In the genomic region with DNA sequence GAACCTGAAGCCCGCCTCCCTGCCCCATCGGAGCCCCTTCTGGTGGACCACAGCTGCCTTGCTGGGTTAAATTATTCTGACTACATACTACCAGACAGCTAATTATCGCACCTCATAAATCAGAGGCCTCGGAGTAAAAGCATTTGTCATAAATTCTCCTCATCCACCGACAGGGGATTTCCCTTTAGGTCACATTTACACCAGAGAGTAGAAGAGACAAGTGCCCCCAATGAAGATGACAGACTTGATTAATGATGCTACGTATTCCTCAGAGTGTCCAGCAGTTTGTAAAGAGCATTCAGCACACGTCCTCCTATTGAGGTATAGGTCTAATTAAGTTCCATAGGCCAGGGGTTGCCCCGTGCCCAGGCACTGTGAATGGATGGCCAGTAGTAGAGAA, we compare ENCODE assay signal across 14 mouse cellular contexts. TPM values are rescaled to one million over a fixed set of nuclear protein-coding genes. Genes with fewer than 3 reads are reported as not detected.
DNase-seq lines count a peak whose midpoint lies in the region; ATAC-seq lines count a peak whose summit lies in the region.
"Had no signal": no experiment of that assay in that cellular context is flagged by ENCODE, and none has a peak within 500 bp of the region (broad histone marks: within the 10 kb centered on the region; RNA-seq: fewer than 3 reads in every experiment).

No protein-coding gene starts in this region.

- 58% methylated on average over 8 of the region's 8 CpGs for WGBS in midbrain, embryonic 12.5 days
- 77% methylated on average over 8 of the region's 8 CpGs for WGBS in midbrain, embryonic 11.5 days
- WGBS in hindbrain, embryonic 16.5 days = 26% methylated on average over 8 of the region's 8 CpGs
- WGBS in neural tube, embryonic 15.5 days = 21% methylated on average over 8 of the region's 8 CpGs

- DNase-seq in midbrain, embryonic 11.5 days (ENCODE audit: low spot score, missing footprints) = no peak
- peak; percentile 74 for DNase-seq in forelimb bud, embryonic 11.5 days (ENCODE audit: low read depth, low spot score)
- no peak for DNase-seq in cerebellum, adult 18-20 months
- DNase-seq in cerebellum, postnatal 4 days (ENCODE audit: low spot score in 2 of 2) = no peak
- DNase-seq: kidney, postnatal 36 days; lung, embryonic 14.5 days; thymus, postnatal 25 days had no signal

- no peaks in the 10 kb centered on the region for H3K36me3 ChIP-seq in midbrain, embryonic 12.5 days
- no peaks in the 10 kb centered on the region for H3K36me3 ChIP-seq in midbrain, embryonic 11.5 days (ENCODE audit: control insufficient read depth, insufficient read depth, low read length)
- H3K36me3 ChIP-seq in hindbrain, embryonic 16.5 days (ENCODE audit: control insufficient read depth, insufficient read depth, low read length) = no peaks in the 10 kb centered on the region
- no peaks in the 10 kb centered on the region for H3K36me3 ChIP-seq in neural tube, embryonic 15.5 days
- H3K36me3 ChIP-seq: embryonic facial prominence, embryonic 15.5 days; limb, embryonic 15.5 days; stomach, embryonic 15.5 days had no signal

- ATAC-seq in midbrain, embryonic 12.5 days (ENCODE audit: low FRiP score, low read depth) = 0 out of 2 replicates have a peak, but pooled peaks have one; percentile 30
- ATAC-seq in midbrain, embryonic 11.5 days (ENCODE audit: low FRiP score) = no peak
- ATAC-seq in hindbrain, embryonic 16.5 days = peak; percentile 48
- ATAC-seq in neural tube, embryonic 15.5 days (ENCODE audit: low FRiP score) = peak; percentile 11; the same call in 1 of the 2 replicates

- no peaks in the 10 kb centered on the region for H3K9me3 ChIP-seq in midbrain, embryonic 12.5 days
- H3K9me3 ChIP-seq in midbrain, embryonic 11.5 days (ENCODE audit: control insufficient read depth, low read length) = no peaks in the 10 kb centered on the region
- no peaks in the 10 kb centered on the region for H3K9me3 ChIP-seq in hindbrain, embryonic 16.5 days (ENCODE audit: control insufficient read depth, low read length)
- no peaks in the 10 kb centered on the region for H3K9me3 ChIP-seq in neural tube, embryonic 15.5 days (replicated peaks)
- H3K9me3 ChIP-seq: embryonic facial prominence, embryonic 15.5 days; limb, embryonic 15.5 days; megakaryocyte, embryonic 14.5 days; stomach, embryonic 15.5 days had no signal

- H3K4me3 ChIP-seq in midbrain, embryonic 12.5 days = no peak overlapping the region
- no peak overlapping the region for H3K4me3 ChIP-seq in midbrain, embryonic 11.5 days (ENCODE audit: low read depth, low read length)
- H3K4me3 ChIP-seq in hindbrain, embryonic 16.5 days (ENCODE audit: low read length) = no peak overlapping the region
- H3K4me3 ChIP-seq in neural tube, embryonic 15.5 days (replicated peaks) = no peak overlapping the region
- H3K4me3 ChIP-seq: embryonic facial prominence, embryonic 15.5 days; limb, embryonic 15.5 days; megakaryocyte, embryonic 14.5 days; stomach, embryonic 15.5 days had no signal

- H3K9ac ChIP-seq in midbrain, embryonic 12.5 days (replicated peaks) = no peak overlapping the region
- H3K9ac ChIP-seq in midbrain, embryonic 11.5 days (ENCODE audit: low read length) = no peak overlapping the region
- H3K9ac ChIP-seq in hindbrain, embryonic 16.5 days (ENCODE audit: low read depth, low read length) = no peak overlapping the region
- H3K9ac ChIP-seq in neural tube, embryonic 15.5 days (replicated peaks) = no peak overlapping the region
- H3K9ac ChIP-seq: embryonic facial prominence, embryonic 15.5 days; limb, embryonic 15.5 days; lung, embryonic 14.5 days; stomach, embryonic 15.5 days had no signal

- H3K4me2 ChIP-seq in midbrain, embryonic 12.5 days (replicated peaks) = no peak overlapping the region
- H3K4me2 ChIP-seq in midbrain, embryonic 11.5 days = no peak overlapping the region
- no peak overlapping the region for H3K4me2 ChIP-seq in hindbrain, embryonic 16.5 days (ENCODE audit: low read length)
- no peak overlapping the region for H3K4me2 ChIP-seq in neural tube, embryonic 15.5 days
- H3K4me2 ChIP-seq: embryonic facial prominence, embryonic 15.5 days; limb, embryonic 15.5 days; lung, embryonic 14.5 days; stomach, embryonic 15.5 days had no signal

- H3K27me3 ChIP-seq in midbrain, embryonic 12.5 days = no peaks in the 10 kb centered on the region
- H3K27me3 ChIP-seq in midbrain, embryonic 11.5 days (ENCODE audit: control insufficient read depth, insufficient read depth, low read length) = no peaks in the 10 kb centered on the region
- H3K27me3 ChIP-seq in hindbrain, embryonic 16.5 days (replicated peaks; ENCODE audit: control insufficient read depth, insufficient read depth, low read length) = no peaks in the 10 kb centered on the region
- H3K27me3 ChIP-seq in neural tube, embryonic 15.5 days (replicated peaks) = no peaks in the 10 kb centered on the region
- H3K27me3 ChIP-seq: embryonic facial prominence, embryonic 15.5 days; limb, embryonic 15.5 days; stomach, embryonic 15.5 days had no signal

- H3K4me1 ChIP-seq in midbrain, embryonic 12.5 days = peaks cover 38% of the 10 kb centered on the region
- H3K4me1 ChIP-seq in midbrain, embryonic 11.5 days (ENCODE audit: control insufficient read depth, insufficient read depth, low read length) = peaks cover 6% of the 10 kb centered on the region
- H3K4me1 ChIP-seq in hindbrain, embryonic 16.5 days (ENCODE audit: control insufficient read depth, insufficient read depth, low read depth, low read length) = peaks cover 25% of the 10 kb centered on the region
- H3K4me1 ChIP-seq in neural tube, embryonic 15.5 days = peaks cover 48% of the 10 kb centered on the region

- no peak overlapping the region for H3K27ac ChIP-seq in midbrain, embryonic 12.5 days (replicated peaks)
- H3K27ac ChIP-seq in midbrain, embryonic 11.5 days (ENCODE audit: low read depth, low read length) = no peak overlapping the region
- H3K27ac ChIP-seq in hindbrain, embryonic 16.5 days (ENCODE audit: low read depth, low read length) = no peak overlapping the region
- H3K27ac ChIP-seq in neural tube, embryonic 15.5 days (replicated peaks) = no peak overlapping the region
- H3K27ac ChIP-seq: embryonic facial prominence, embryonic 15.5 days; limb, embryonic 15.5 days; stomach, embryonic 15.5 days had no signal

RNA-seq across cellular contexts. Expression of gene Homer2, which starts 50.7 kb away (rescaled TPM):
- polyA plus RNA-seq in midbrain, embryonic 12.5 days (2016; fragmentation: Nextera tagmentation; extraction: Ambion mirVana) = 20.7 and 22.7 TPM in 2 replicates
- polyA plus RNA-seq in midbrain, embryonic 11.5 days (2014; fragmentation: Nextera tagmentation; extraction: Ambion mirVana) = 19.6 and 22.4 TPM in 2 replicates
- 23.5 and 26.3 TPM in 2 replicates for polyA plus RNA-seq in hindbrain, embryonic 16.5 days (2015; fragmentation: Nextera tagmentation; extraction: Ambion mirVana)
- polyA plus RNA-seq in neural tube, embryonic 15.5 days (2015; fragmentation: Nextera tagmentation; extraction: Ambion mirVana) = 29.3 and 30.1 TPM in 2 replicates
